Mouse (Mus musculus): ENCODE measurements around the gene Pdgfa. TPM values are rescaled to one million over a fixed set of nuclear protein-coding genes. Genes with fewer than 3 reads are reported as not detected.

The Pdgfa gene
- total RNA-seq, 2 experiments from 2014 or later = 52.1 to 53.0 TPM

DNA sequence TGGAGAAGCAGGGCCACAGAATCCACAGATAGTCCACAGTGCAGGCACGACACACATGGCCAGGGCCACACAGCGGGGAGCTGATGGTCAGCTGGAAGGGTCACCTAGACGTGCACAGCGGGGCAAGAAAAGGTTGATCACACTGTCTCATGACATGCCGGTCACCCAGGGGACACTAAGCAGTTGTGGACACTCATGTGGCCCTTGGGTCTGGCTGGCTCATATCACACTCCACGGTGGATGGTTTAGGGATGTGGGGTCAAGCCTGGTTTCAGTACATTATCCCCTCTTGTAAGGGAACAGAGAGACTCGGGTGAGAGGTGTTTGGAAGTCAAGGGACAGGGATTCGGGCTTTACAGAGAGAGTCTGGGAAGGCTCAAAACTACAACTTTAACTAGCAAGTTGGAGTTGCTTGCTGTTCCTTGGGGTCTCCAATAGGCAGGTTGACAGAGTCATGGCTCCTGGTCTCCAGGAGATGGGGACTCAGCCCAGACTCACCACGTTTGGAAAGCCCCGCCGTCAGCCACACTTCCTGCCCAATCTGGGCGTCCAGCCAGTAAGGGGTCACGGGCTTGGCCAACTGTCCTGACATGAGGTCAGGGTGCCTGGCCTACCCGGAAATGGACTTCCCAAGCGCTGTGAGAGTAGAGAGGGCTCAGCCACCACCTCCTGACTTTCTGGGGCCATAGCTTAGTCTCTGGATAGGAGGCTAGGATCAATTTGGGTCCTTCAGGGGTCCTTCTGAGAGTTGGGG, 20.4 kb upstream of the Pdgfa start:
- no peak overlapping the region for H3K27ac ChIP-seq
- DNase-seq (ENCODE audit: extremely low spot score in 1 of 2, low spot score in 2 of 2) = no peak
- intact Hi-C loops (cut with DNase I) = no loop called here
- no peak overlapping the region for H3K4me3 ChIP-seq
- TF ChIP-seq CTCF (IDR thresholded peaks at IDR 0.05) = no peak

DNA sequence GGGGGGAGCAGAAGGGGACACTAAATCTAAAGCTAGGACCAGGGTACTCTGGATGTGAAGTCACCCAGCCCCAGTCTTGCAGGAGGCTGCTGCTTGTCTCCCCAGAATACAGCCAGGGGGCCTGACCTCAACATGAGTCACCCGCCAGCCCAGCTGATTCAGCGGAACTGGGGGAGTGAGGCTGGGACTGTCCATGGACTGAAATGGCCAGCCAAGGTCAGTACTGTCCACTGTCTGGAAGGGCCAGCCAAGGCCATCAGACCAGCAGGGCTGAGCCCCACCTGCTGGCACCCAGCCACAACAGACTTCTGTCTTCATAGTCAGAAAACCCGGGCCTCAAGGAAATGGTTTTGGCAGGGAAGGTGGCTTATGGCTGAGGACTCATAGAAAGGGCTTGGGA, 17.9 kb upstream of the Pdgfa start:
- no peak overlapping the region for H3K27ac ChIP-seq
- H3K4me3 ChIP-seq = no peak overlapping the region
- TF ChIP-seq CTCF (IDR thresholded peaks at IDR 0.05) = no peak
- no peak for DNase-seq (ENCODE audit: extremely low spot score in 1 of 2, low spot score in 2 of 2)
- intact Hi-C loops (cut with DNase I) = no loop called here

DNA sequence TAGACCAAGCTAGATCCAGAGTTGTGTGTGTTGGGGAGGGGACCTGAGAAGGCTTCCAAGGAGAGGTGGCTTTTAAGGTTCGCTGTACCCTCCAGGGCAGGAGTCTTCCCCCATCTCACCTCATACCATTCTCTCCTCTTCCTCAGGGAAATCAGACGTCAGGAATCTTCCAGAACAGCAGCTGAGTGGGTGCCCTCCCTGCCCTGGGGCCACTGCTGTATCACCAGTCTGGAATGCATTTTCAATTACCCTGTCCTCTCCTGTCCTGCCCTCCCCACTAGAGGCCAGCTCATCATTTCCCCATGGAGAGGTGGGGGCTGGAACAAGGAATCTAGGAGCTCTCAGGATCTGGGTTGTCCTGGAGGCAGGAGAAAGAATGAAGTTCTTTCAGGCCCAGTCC, 13.5 kb upstream of the Pdgfa start:
- intact Hi-C loops (cut with DNase I) = no loop called here
- no peak for TF ChIP-seq CTCF (IDR thresholded peaks at IDR 0.05)

DNA sequence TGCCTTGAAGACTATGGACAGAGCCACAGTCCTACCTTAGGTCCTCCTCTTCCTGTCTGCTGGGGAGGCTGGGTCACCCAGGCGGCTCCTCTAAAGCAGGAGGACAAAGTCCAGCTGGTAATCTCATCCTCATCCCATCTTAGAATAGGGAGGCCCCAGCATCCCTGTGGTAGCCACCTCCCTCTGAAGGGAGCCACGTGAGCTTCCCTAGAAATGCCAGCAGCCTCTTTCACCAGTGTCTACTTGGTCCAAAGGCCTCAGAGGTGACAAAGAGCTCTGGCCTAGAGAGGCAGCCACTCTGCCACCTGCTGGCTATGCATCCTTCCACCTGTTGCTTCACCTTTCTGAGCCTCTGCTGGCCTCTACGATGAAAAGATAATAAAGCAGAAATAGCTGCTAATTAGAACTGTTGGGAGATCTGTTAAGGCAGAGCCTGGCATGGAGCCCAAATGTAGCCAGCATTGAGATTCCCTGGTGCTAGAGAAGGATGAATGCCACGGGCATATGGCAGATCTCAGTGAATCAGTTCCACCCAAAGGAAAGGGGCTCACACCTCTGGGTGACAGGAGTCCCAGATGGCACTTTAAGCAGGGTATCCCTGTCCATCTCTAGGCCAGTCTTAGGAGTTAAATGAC, 10.1 kb upstream of the Pdgfa start:
- Histone ChIP-seq H3K27ac (no peak overlapping the region), H3K4me3 (no peak overlapping the region)
- no peak for DNase-seq (ENCODE audit: extremely low spot score in 1 of 2, low spot score in 2 of 2)
- intact Hi-C loops (cut with DNase I) = loop anchor here (5.0 kb wide), 1 partner anchor 160 kb away; no protein-coding TSS in a partner anchor
- TF ChIP-seq CTCF (IDR thresholded peaks at IDR 0.05) = peak; percentile 59

More for the DNA sequence above, 13.5 kb upstream of the Pdgfa start:
- Histone ChIP-seq H3K27ac (no peak overlapping the region), H3K4me3 (no peak overlapping the region)
- DNase-seq (ENCODE audit: extremely low spot score in 1 of 2, low spot score in 2 of 2) = no peak

DNA sequence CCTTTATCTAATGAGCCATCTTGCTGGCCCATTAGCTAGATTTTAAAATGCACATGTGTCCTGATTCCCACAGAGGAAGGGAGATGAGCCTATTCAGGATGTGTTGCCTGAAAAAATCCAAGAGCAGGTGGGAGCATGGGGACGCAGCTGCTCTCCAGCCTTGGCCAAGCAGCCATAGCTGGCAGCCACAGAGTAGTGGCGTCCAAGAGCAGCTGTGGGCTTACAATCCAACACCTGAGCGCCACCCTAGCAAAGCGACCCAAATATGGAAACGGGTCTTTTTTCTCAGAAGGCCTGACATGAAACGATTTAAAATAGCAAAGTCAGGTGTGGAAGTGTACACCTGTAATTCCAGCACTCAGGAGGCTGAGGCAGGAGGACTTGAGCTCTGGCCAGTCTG, 7.4 kb upstream of the Pdgfa start:
- Histone ChIP-seq H3K27ac (no peak overlapping the region), H3K4me3 (no peak overlapping the region)
- TF ChIP-seq CTCF (IDR thresholded peaks at IDR 0.05) = no peak
- DNase-seq (ENCODE audit: extremely low spot score in 1 of 2, low spot score in 2 of 2) = no peak
- intact Hi-C loops (cut with DNase I) = no loop called here

DNA sequence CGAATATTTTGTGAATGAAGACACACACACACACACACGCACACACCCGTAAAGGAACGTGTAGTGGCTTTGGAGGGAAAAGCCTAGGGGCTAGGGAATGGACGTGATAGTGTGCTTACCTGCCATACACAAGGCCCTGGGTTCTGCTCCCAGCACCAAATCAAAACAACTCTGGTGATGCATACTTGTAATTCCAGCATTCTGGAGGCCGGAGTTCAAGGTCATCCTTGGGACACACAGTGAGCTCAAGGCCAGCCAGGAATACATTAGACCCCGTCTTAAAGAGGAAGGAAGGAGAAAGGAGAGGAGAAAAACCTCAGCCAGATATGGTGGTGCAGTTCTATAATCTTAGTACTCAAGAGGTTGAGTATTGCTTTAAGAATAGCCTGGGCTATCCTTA, 2.5 kb upstream of the Pdgfa start:
- no peak for DNase-seq (ENCODE audit: extremely low spot score in 1 of 2, low spot score in 2 of 2)
- Histone ChIP-seq H3K4me3 (no peak overlapping the region), H3K27ac (no peak overlapping the region)
- intact Hi-C loops (cut with DNase I) = loop anchor here (5.0 kb wide), 1 partner anchor 178 kb away; no protein-coding TSS in a partner anchor
- TF ChIP-seq CTCF (IDR thresholded peaks at IDR 0.05) = no peak

DNA sequence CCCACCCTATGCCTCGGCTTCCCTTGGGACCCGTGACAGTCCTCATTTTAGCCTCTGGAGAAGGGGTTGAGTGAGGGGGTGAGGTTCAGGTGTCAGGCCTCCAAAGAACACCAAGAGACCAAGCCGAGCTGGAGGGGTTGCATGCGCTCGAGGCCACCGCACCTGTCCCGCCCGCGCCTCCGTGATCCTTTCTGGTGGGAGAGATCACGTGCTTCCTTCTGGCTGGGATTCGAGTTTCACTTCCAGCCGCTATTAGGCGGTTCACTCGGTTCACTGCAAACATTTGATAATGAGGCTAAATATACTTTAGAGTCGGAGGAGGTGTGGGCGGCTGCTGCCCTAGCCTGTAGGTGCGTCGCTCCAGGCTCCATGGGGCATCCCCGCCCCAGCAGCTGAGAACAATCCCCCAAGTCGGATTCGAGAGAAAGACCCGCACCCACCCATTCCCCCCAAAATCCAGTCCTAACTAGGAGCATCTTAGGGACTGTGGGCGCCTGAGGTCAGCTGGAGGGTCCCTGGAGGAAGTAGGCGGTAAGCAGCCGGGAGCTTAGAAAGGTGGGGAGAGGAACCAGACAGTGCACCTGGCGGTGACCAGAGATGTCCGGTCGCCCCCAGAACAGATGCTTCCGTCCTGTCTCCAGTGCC, 888 bp upstream of the Pdgfa start:
- no peak for TF ChIP-seq CTCF (IDR thresholded peaks at IDR 0.05)
- Histone ChIP-seq H3K27ac (no peak overlapping the region), H3K4me3 (peak overlapping the region; percentile 29)
- intact Hi-C loops (cut with DNase I) = loop anchor here (2.0 to 5.0 kb wide), 2 partner anchors 141 to 179 kb away; no protein-coding TSS in a partner anchor
- DNase-seq (ENCODE audit: extremely low spot score in 1 of 2, low spot score in 2 of 2) = peak; percentile 33 to 62

DNA sequence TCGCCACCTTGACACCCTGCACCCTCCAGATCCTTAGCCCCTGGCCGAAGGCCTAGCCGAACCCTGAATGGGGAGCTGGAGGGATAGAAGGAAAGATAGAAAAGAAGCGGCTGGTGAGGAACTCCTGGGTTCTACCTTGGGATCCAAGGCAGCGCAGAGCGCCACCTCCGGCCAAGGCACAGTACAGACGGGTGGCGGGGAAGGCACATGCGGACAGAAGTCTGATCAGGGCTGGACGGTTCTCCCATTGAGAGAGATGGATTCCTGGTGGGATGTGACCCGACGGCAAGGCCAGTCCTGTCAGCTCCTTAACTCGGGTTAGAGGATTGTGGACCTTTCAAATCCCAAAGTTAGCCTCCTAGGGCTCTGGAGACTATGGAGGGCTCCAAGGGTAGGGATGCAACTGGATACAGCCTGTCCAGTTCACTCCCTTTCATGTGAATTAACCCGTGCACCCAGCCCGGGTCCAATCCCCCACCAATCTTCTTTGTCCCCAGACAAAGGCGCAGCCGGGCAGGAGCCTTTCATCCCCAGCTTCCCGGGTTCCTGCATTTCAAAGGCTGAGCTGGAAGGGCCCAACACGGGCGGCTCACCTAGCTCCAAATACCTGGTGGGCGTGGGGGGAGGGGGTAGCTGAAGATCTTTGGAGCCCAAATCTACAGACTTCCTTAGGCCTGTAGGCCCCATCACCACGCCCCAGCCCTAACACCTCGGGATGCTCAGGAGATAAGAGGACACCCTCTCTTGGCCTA, 672 bp downstream of the Pdgfa start:
- Histone ChIP-seq H3K4me3 (peak overlapping the region; percentile 94), H3K27ac (peak overlapping the region; percentile 91)
- peak; percentile 51 for TF ChIP-seq CTCF (IDR thresholded peaks at IDR 0.05)
- peak; percentile 44 to 54 for DNase-seq (ENCODE audit: extremely low spot score in 1 of 2, low spot score in 2 of 2)
- intact Hi-C loops (cut with DNase I) = loop anchor here (2.0 to 5.0 kb wide), 2 partner anchors 140 to 181 kb away; no protein-coding TSS in a partner anchor

DNA sequence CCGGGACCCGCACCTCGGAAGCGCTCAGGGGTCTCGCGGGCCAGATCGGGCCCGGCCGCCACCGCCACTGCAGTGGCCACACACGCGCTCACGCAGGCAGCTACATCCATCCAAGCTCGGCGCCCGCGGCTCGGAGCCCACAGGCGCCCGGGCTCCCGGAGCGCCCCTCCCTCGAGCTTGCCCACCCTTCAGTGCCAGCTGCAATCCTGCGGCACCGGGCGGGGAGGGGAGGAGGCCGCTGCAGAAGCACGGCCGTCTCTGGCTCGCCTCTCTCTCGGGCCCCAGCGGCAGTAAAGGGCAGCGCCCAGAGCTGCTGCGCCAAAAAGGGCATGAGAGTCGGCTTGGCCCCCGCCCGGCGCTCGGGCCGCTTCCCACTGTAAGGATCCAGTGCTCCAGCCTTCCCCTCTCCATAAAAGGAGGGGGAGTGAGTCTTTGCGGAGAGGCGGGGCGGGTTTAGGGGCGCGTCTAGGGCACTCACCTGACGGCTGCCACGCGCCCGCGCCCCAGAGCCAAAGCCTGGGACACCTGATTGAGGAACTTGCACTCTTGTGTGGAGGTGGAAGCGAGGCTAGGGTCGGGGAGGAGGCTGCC, 1.4 kb downstream of the Pdgfa start:
- DNase-seq (ENCODE audit: extremely low spot score in 1 of 2, low spot score in 2 of 2) = peak; percentile 67 to 69
- peak; percentile 21 for TF ChIP-seq CTCF (IDR thresholded peaks at IDR 0.05)
- peak overlapping the region; percentile 94 for H3K4me3 ChIP-seq
- H3K27ac ChIP-seq = peak overlapping the region; percentile 91
- intact Hi-C loops (cut with DNase I) = loop anchor here (2.0 to 5.0 kb wide), 3 partner anchors 95 to 181 kb away; no protein-coding TSS in a partner anchor

DNA sequence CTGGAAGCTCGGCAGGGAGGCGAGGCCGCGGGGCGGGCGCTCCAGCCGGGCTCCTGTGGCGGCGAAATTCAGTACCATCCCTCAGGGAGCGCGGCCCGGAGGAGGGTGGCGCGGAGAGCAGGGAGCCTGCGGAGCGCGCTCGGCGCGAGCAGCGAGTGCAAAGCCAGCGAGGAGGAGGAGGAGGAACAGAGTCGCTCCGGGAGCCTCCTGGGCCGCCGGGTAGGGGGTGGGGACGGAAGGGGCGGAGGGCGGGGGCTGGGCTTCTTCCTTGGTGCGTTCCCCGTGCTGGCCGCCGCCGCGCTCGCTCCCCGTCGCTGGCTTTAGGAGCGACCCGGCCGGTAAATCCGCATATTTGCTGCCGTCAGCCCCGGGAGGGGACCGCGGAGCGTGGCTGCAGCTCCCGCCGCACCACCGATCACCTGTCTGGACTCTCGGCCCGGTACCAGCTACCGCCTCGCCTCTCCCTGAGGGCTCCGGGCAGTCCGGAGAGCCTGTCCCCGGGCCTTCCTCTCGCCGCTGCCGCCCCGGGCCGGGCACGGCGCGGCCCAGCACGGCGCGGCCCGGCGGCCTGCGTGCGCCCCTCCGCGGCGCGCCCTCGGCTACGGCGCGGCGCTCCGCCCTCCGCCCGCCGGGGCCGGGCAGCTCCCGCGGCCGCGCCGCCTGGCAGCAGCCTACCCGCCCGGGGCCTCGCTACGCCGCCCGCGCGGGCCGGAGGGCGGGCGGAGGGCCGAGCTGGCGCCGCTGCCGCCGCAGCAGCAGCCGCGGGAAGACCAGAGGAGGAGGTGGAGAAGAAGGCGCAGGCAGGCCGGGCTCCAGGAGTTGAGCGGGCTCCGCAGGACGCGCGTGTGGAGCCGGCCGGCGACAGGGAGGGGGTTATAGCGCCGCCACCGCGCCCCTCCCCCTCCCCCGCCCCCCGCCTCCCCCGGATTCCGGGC, 2.1 kb downstream of the Pdgfa start:
- no peak; the same call in none of the 2 replicates for TF ChIP-seq CTCF (IDR thresholded peaks at IDR 0.05)
- DNase-seq (ENCODE audit: extremely low spot score in 1 of 2, low spot score in 2 of 2) = peak; percentile 74 to 78
- H3K27ac ChIP-seq = peak overlapping the region; percentile 98
- intact Hi-C loops (cut with DNase I) = loop anchor here (2.0 to 5.0 kb wide), 2 partner anchors 94 to 182 kb away; no protein-coding TSS in a partner anchor
- H3K4me3 ChIP-seq = peak overlapping the region; percentile 94
